Mouse (Mus musculus) mesoderm, embryonic 11.5 days (tissue): ENCODE measurements around the gene Apba3.

ENCODE experiments used
- DNase-seq: peaks from one replicate; pipeline ENCODE4 v3.0.0-alpha.2; 2012; ENCODE audit warnings: low read depth, low spot score

The Apba3 gene

GRCm38 (mm10) chr10:81252424-81253419 is 14.0 kb upstream of the Apba3 start, which contains the start of gene Matk:
Gene Matk (plus strand): TSS chr10:81252935.
- DNase-seq, result peak; percentile 70

GRCm38 (mm10) chr10:81254886-81255285 is 11.9 kb upstream of the Apba3 start:
- no peak for DNase-seq

- no peak for DNase-seq
Measured at GRCm38 (mm10) chr10:81257158-81258039, 9.4 kb upstream of the Apba3 start.

- DNase-seq, result no peak
Measured at GRCm38 (mm10) chr10:81259225-81259884, 7.4 kb upstream of the Apba3 start.

GRCm38 (mm10) chr10:81261025-81261424 is 5.7 kb upstream of the Apba3 start:
- DNase-seq, result no peak

GRCm38 (mm10) chr10:81265540-81265939 is 1.2 kb upstream of the Apba3 start:
- no peak for DNase-seq

GRCm38 (mm10) chr10:81268056-81268455 is 1.3 kb downstream of the Apba3 start:
- DNase-seq, result peak; percentile 88

- DNase-seq, result no peak
Measured at GRCm38 (mm10) chr10:81268643-81269412, 2.1 kb downstream of the Apba3 start.

GRCm38 (mm10) chr10:81272356-81272755 is 5.6 kb downstream of the Apba3 start:
- DNase-seq, result no peak

GRCm38 (mm10) chr10:81273842-81274241 is 7.1 kb downstream of the Apba3 start:
- DNase-seq, result no peak

- no peak for DNase-seq
Measured at GRCm38 (mm10) chr10:81277676-81278075, 10.9 kb downstream of the Apba3 start.

- no peak for DNase-seq
Measured at GRCm38 (mm10) chr10:81279496-81279895, 12.7 kb downstream of the Apba3 start.

- no peak for DNase-seq
Measured at GRCm38 (mm10) chr10:81284189-81284588, 17.4 kb downstream of the Apba3 start.

GRCm38 (mm10) chr10:81284719-81285118 is 18.0 kb downstream of the Apba3 start:
- no peak for DNase-seq

- peak; percentile 93 for DNase-seq
Measured at GRCm38 (mm10) chr10:81285694-81286450, 19.1 kb downstream of the Apba3 start.

- DNase-seq, result no peak
Measured at GRCm38 (mm10) chr10:81286586-81286985, 19.8 kb downstream of the Apba3 start.

- peak; percentile 58 for DNase-seq
Measured at GRCm38 (mm10) chr10:81287513-81288157, 20.9 kb downstream of the Apba3 start.

GRCm38 (mm10) chr10:81288601-81289000 is 21.8 kb downstream of the Apba3 start:
- DNase-seq, result peak; percentile 50

GRCm38 (mm10) chr10:81289278-81289677 is 22.5 kb downstream of the Apba3 start:
- DNase-seq, result peak; percentile 83
